Mouse (Mus musculus) adrenal gland, adult 2 months (tissue): Measurements from ENCODE around the gene Jtb. TPM values are rescaled to one million over a fixed set of nuclear protein-coding genes. Genes with fewer than 3 reads are reported as not detected.

Experiments
- DNase-seq: peaks from one replicate; pipeline ENCODE4 v3.0.0; 2021
- long read RNA-seq: library from polyadenylated mRNA; stranded (forward); transcript quantifications from one replicate; pipeline ENCODE4 v2.0.0, GENCODE M21; 2021
- polyA plus RNA-seq: library from polyadenylated mRNA; depleted of rRNA; stranded (reverse); fragments of >200 nt; gene quantifications from 2 replicates; pipeline ENCODE4 v1.2.3, GENCODE M21; 2012; rRNA removed
- total RNA-seq, 2 experiments: library from RNA; stranded (reverse); gene quantifications; 2 replicates each; pipeline ENCODE4 v1.2.3; 2021

The Jtb gene
- 10 to 100 TPM; 57.9 to 69.1 TPM for total RNA-seq
- polyA plus RNA-seq: 182 and 198 TPM in 2 replicates
- long read RNA-seq, transcript Jtb-201 (5 exons, 1,101 nt): major isoform, 63 of 72 reads
- long read RNA-seq, partial matches to known transcripts: 1 of 72 reads
- long read RNA-seq, other reads (novel, unspliced or antisense): 8 of 72 reads

DNA sequence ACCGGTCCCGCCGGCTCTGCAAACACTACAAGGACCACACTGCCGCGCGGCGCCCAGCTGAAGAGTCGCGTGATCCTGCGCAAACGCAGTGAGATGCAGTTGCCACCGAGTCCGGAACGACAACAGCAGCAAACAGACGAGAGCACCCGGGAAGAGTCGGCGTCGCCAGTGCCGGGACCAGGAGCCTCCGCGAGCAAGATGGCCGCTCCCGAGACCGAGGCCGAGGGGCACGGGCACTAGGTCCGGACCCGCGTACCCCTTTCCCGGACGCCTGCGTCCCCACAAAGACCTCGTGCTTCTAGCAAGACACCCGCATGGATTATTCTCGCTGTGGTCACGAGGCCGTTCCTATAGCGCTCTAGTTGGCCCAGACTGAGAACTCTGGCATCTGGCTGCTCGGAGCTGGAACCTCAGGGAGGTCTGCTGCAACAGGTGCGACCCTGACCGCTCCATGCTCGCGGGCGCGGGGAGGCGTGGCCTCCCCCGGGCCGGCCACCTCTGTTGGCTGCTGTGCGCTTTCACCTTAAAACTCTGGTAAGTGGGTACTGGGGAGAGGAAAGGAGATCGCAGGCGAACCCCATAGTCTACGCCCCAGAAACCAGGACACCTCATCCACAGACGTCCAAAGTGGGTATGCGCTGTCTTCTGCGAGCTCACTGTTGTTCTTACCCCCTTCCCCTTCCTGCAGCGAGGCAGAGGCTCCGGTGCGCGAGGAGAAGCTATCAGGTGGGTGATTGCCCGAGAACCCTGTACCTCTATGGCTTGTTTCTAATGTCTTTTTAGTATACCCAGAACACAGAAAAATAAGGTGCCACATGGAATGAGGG is at the start of gene Jtb:
Gene Jtb (plus strand): TSS at position 91 of the 827 bp plus-strand sequence.
- DNase-seq: peak; percentile 96

DNA sequence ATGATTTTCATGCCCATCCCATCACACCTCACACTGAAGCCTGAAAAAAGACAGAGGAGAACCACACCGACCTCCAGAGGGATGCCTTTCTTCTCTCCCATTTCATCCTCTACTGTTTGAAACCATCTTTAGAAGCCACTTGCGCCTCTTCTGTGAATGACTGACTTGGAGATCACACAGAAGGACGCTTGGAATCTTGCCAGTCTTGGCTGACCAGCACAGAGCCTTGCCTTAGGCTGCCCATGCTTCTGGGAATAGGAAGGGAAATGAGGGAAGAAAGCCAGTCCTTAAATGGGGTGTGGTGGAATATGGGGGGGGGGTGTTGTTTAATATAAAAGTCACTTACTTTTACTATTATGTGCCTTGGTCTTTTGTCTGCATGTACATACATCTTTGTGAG is 47.8 kb upstream of the Jtb start:
- DNase-seq: peak; percentile 51

DNA sequence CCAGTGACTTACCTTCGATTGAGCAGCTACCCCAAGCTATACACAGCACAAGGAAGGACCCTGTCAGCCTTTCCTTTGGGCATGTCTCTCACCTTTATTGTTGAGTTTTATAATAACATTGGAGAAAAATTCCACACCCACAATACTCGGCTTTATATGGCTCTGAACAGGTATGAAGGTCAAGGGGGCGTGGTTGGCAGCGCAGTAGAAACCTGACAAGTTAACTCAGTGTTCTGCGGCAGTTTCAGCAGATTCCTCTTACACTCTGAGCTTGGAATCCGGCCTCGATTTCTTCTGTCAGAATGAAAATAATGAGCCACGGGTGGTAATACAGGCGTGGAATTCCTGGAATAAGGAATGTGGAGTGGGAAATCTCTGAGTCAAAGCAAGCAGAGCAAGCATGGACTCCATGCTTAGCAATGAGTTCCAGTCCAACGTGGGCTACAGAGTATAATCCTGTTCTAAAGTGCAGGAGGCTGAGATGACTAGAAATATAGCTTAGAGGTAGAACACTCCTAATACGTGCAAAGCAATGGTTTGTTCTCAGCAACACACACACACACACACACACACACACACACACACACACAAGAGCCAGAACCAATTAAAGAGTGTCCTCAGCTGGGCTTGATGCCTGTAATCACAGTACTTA is 40.4 kb upstream of the Jtb start:
- DNase-seq: no peak

DNA sequence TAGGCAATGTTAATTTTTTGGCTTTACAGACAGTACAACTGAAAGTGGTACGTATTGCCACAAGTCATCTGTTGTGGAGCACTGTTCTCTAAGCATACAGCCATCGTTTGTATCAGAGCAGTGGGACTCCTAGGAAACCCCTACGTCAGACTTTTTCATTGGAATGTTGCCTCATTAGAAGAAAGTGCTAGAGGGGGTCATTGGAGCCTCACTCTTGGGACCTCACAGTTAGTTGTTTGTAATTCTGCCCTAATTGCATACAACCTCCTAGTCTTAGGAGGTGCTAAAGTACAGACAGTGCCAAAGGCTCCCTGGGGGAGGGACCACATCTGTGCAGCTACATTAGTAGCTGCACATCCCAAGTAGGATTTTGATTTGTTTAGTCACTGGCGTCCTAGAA is 36.6 kb upstream of the Jtb start:
- DNase-seq: no peak

DNA sequence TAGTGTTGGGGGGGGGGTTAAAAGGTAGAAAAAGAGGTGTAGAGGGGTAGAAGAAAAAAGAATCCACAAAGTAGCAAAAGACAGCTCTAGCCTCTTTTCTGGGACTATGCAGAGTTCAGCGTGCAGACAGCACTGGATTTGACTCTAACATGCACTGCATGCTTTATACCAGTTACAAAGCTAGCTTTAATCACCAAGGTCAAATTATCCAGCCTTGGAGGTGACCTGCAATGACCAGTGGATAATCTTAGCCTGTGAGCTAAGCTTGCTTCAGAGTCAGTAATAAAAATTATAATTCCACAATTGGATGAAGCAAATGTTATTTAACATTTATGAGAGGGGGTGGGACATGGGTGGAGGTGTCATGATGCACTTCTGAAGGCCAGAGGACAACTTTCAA is 35.8 kb upstream of the Jtb start:
- DNase-seq: peak; percentile 64

DNA sequence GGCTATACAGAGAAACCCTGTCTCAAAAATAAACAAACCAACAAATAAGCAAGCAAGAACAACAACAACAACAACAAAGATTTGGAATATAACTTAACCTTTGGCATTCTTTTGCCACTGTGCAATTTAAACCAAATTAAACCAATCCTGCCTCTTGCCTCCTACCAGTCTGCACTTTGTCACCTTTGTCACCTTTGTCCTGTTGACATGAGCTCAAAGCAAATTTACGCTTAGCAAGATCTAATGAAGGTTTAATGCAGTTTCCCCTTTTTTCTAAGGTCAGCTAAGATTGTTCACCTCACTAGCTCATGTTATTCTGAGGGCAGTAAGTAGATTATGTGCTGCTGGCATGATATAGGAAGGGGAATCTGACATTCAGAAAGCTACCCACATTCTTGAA is 33.8 kb upstream of the Jtb start:
- DNase-seq: no peak

DNA sequence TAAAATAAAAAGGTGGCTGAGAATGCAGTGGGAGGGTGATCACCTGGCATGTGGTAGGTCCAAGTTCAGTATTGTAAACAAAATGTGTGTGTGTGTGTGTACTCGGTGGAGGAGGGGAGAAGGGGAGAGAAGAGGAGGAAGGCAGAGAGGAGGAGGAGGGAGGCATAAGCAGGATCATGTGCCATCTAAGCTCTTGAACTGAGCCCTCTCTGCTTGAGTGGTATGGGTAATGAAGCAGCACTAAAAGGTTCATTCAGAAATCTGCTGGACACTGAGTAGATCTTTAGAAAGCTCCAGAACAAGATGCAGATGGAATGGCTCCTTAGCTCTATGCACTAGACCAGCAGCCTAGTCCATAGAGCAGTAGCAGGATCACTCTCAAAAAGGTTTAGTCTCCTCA is 28.5 kb upstream of the Jtb start:
- DNase-seq: no peak

DNA sequence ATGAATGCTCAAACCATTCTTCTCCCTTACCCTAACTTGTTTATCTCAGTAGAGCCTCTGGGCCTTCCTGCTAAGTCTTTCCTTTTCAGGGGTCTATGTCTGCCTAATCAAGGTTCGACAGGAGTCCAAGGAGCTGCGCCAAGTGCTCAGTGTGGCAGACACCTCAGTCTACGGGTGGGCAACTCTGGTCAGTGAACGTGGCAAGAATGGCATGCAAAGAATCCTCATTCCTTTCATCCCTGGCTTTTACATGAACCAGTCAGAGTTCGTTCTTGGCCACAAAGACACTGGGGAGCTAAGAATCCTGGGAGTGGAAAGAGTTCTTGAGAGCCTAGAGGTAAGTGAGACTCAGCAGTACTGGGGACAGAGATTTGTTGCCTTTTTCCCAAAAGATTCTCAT is 27.8 kb upstream of the Jtb start:
- DNase-seq: no peak

DNA sequence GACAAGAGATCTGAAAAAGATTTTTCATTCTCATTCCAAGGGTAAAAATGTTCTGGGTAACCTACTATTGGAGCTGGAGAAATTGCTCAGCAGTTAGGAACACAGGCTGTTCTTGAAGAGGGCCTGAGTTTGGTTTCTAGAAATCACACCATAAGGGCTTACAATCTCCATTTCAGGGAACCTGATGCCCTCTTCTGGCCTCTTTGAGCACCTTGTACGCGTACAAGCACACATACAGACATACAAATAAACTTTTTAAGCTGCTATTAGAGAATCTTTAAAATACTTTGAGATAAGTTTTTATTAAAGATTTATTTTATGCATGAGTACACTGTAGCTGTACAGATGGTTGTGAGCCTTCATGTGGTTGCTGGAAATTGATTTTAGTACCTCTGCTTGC is 26.8 kb upstream of the Jtb start:
- no peak for DNase-seq

DNA sequence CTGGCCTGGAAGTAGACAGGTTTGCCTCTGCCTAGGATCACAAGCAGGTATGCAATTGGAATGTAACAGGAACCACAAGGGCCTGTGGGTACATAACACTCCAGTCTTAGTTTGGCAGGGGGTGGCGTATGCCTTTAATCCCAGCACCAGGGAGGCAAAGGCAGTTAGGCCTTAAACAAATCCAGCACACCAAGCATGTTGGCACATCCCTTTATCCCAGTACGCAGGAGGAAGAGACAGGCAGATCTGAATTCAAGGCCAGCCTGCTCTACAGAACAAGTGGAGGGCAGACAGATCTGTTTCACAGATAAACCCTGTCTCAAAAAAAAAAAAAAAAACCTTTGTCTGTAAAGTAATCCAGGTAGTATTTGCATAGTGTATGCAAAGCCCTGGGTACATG is 22.7 kb upstream of the Jtb start:
- DNase-seq: no peak

DNA sequence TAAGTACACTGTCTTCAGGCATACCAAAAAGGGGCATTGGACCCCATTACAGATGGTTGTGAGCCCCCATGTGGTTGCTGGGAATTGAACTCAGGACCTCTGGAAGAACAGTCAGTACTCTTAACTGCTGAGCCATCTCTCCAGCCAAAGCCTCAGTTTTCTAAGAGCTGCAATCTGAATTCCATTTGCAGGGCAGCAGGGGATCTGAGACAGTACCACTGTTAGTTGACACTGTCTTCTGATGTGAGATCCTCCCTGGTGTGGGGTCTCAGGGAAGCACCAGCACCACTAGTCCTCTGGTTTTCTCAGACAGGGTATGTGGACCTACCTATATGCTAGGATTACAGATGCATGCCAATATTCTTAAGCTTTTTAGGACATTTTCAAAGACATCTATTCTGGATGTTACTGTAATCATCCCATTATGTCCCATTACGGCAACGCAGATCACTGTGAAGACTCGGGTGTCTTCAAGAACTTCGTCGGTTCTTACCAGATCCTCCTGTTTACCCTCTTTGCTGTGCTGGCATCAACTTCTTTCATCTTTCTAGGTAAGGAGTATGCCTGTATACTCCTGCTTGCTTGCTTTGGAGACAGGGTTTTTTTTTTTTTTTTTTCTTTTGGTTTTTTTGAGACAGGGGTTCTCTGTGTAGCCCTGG is 21.4 kb upstream of the Jtb start:
- no peak for DNase-seq

DNA sequence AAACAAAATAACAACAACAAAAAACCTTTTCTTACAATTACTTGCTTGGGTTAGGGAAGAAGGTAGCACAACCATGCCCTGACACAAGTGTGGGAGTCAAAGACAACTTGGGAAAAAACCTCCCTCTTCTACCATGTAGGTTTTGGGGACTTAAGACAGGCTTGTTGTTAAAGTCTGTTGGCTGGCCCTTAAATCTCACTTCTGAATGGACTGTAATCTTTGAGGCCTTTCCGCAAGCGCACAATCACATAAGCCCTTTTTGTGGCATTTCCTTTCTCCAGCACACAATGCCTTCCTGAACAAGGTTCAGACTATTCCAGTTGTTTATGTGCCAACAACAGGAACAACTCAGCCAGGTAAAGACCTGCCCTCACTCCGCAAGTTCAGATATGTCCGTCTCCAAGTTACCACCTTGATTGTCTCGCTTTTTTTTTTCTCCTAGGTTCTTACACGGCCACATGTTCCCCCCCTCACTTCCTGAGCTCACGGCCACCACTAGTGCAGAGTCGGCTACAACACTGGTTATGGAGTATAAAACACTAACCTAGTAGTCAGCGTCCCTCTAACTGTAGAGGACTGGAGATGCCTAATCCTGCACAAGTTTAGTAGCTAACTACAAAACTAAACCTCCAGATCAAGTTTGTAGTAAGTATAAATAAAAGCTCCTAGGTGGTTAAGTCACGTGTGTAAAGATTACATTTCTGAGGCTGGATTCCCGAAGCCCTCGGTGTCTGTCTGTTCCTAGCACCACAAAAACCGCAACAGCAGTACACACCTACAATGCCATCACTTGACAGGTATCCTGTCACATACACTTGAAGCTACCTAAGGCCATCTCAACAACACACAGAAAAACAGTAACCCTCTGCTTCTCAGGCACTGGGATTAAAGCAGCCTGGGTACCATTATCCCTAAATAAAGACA is 19.7 kb upstream of the Jtb start:
- no peak for DNase-seq

DNA sequence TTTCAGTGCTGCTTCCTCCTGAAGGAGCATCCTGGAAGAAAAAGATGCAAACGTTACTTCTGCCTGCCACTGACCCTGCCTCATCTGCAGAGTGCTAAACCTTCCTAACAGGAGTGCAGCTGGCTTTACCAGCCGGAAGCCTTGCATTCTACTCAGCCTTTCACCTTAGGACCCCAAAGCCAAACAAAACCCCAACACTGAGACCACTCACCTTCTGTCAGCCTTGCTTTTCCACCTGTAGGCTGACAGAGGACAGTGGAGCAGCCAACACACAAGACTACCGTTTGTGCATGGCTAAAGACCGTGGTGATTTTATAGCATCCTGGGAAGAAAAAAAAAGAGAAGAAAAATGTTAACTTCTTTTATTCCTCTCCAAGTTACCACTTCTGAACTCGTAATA is 18.7 kb upstream of the Jtb start:
- DNase-seq: no peak

DNA sequence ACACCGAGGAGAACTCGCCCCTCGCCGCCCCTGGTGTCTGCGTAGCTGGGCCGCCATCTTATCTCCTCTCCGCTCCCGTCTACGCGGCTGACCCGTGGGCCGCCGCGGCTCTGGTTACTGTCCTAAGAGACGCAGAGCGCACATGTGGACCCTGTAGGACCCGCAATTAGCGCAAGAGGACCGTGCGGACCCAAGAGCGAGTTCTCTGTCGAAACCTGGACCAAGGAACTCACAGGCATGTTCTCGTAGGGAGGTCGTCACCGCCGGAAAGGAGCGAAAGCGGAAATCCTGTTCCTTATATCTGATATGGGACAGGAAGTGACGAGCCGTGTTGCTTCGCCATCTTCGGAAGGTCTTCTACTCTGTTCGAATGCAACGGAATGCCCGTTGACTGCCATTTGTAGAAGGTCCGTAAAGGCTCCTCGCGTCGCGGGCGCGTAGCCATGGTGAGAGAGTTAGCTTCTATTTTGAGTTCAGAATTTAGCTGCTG is 18.0 kb upstream of the Jtb start, which contains the start of the genes Rps27 and Rab13:
Gene Rps27 (minus strand): TSS at position 275 of the 490 bp plus-strand sequence.
Gene Rab13 (plus strand): TSS at position 319 of the 490 bp plus-strand sequence.
- DNase-seq: peak; percentile 93

DNA sequence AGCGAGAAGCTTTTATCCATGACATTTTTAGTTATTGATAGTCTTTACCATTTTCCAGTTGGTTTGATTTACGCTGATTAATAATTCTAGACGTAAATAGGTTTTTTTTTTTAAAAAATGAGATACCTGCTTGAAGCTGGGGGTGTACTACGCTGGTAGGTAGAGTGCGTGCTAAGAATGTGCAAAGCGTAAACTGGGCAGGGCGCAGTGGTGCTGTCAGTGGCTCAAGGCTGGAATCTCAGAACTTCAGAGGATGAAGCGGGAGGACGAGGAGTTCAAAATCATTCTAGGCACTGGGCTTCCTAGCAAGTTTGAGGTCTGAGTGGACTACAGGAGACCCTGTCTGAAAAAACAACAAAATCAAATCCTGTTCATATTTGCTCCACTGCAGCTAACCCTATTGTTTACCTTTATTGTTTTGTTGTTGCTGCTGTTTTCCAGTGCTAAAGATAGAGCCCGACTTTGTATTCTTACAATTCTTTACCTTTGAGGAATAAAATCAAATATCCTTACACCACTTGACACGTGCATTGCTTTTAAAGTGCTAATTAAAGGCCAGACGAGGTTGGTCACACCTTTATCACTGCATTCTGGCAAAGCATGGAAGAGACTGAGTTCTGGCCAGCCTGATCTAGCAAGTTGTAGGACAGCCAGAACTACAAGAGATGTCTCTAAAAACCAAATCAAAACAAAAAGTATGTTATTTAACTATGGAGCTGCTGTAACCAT is 17.3 kb upstream of the Jtb start:
- peak; percentile 48 for DNase-seq

DNA sequence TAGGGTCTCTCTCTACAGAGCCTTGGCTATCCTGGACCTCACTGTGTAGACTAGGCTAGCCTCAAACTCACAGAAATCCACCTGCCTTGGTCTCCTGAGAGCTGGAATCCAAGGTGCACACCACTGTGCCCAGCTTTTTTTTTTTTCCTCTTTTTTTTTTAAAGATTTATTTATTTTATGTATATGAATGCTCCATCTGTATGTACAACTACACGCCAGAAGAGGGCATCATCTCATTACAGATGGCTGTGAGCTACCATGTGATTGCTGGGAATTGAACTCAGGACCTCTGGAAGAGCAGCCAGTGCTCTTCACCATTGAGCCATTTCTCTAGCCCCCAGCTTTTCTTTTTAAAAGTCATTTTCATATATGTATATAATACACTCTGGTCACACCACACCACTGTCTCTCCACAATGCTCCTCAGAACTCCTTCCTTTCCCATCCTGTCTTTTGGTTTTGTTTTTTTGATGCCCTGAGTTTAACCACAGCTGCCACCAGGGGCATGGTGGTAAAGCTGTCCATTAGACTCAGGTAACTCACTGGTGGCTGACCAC is 15.5 kb upstream of the Jtb start:
- DNase-seq: no peak

DNA sequence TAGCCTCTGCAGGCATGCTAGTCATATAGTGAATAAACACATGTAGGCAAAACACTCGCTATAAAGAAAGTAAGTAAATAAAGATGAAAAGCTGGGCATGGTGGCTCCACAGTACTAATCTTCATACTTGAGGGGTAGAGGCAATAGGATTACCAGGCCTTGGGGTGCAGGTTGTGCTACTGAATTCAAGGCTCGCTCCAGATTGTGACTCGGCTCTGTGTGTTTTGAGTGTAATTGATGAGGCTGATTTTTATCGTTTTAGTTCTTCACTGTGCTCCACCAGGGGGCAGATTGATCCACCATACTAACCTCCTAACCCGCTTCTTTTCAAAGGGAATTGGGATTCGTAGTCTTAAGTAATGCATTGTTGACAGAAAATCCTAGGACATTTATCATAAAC is 11.3 kb upstream of the Jtb start:
- DNase-seq: peak; percentile 59

DNA sequence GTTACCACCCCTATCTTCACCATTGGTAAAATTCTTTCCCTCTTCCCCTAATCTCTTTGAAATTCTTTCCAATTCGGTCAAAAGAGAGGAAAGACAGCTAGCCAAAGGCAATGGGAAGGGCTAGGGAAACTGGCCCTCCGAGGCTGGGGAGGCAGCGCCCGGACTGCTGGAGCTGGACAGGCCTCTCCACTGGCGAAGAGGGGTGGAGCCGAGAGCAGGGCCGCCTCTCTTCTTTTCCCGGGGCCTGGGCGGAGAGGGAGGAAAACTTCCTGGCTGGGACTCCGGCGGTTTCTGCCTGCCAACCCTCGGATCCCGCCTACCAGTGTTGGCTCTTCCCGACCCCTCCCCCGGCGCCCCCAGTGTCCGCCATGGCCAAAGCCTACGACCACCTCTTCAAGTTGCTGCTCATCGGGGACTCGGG is 10.9 kb upstream of the Jtb start:
- DNase-seq: peak; percentile 92

DNA sequence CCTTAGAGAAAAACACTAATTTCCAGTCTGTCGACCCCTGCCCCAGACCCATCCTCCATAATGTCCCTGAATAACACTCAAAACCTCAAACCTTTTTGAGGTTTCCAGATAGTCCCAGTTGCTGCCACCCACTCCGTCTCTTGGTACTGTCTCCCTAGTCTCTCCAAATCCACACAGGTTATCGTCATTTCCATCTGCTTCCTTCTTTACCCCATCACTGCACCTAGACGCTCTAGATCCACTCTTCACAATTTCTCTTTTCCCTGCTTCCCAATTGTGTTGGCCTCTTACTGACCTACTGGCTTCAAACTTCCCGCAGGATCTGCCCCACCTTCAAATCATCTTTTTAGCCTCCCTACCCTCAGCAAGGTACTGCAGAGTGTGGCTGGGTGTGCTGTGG is 10.3 kb upstream of the Jtb start:
- no peak for DNase-seq

DNA sequence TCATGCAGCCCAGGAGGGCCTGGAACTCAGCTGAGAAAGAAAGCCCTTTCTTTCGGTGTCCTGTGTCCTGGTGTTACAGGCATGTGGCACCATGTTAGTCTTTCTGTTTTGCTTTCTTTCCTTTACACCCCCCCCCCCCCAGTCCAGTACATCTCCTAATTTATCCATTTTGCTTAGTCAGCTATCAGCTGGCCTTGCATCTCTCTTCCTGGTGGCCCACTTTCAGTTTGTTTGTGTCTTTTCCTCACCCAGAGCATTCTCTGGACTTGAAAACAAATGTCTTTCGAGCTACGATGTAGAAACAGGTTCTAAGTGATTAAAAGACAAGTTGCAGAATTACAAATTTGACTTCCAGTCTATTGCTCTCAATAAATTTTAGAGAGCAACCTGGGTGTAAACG is 8.9 kb upstream of the Jtb start:
- DNase-seq: no peak
